Mouse (Mus musculus): ENCODE data around the gene Prtn3. TPM values are rescaled to one million over a fixed set of nuclear protein-coding genes. Genes with fewer than 3 reads are reported as not detected.
"Not testable (repeated sequence)": the region's sequence is repeated elsewhere in the genome, so short reads cannot be mapped to it uniquely, and the experiment has no call there.

Prtn3 gene
- total and polyA plus RNA-seq, 3 experiments: 0.55 to 1.2 (median 0.84) TPM

- intact Hi-C loops (cut with DNase I): loop anchor here (1.0 to 5.0 kb wide), 3 partner anchors 27 to 51 kb away; no protein-coding TSS in a partner anchor
- 23% methylated on average over 22 of the region's 22 CpGs for WGBS
- peak; percentile 66; the same call in 1 of the 2 replicates for TF ChIP-seq EP300 (IDR thresholded peaks at IDR 0.05; ENCODE audit: insufficient read depth, low read depth, low read length)
- peak; percentile 91 for TF ChIP-seq CTCF (IDR thresholded peaks at IDR 0.05)
- no peak for TF ChIP-seq POLR2A (IDR thresholded peaks at IDR 0.05; ENCODE audit: insufficient read depth, low read depth, low read length)
- H3K4me3 ChIP-seq: no peak overlapping the region
- DNase-seq: peak; percentile 76 to 84
- H3K79me2 ChIP-seq (replicated peaks; ENCODE audit: control insufficient read depth, insufficient read depth, low read length): no peaks in the 10 kb centered on the region
- H3K4me1 ChIP-seq (ENCODE audit: control insufficient read depth, insufficient read depth, low read length): no peaks in the 10 kb centered on the region
- no peaks in the 10 kb centered on the region for H3K36me3 ChIP-seq (ENCODE audit: control insufficient read depth, insufficient read depth, low read length)
- no peaks in the 10 kb centered on the region for H3K27me3 ChIP-seq (ENCODE audit: control insufficient read depth, insufficient read depth, low read length)
- no peak overlapping the region for H3K9ac ChIP-seq (ENCODE audit: low read depth, low read length)
- no peak overlapping the region; the same call in 1 of the 2 replicates for H3K27ac ChIP-seq
Observed at GRCm38 (mm10) chr10:79883297-79884084, 9.2 kb downstream of the Prtn3 start.

- 39% methylated on average over 4 of the region's 4 CpGs for WGBS
- DNase-seq: peak; percentile 79 to 86
- no peaks in the 10 kb centered on the region for H3K27me3 ChIP-seq (ENCODE audit: control insufficient read depth, insufficient read depth, low read length)
- H3K4me1 ChIP-seq (ENCODE audit: control insufficient read depth, insufficient read depth, low read length): no peaks in the 10 kb centered on the region
- no peak for TF ChIP-seq EP300 (IDR thresholded peaks at IDR 0.05; ENCODE audit: insufficient read depth, low read depth, low read length)
- no peak for TF ChIP-seq POLR2A (IDR thresholded peaks at IDR 0.05; ENCODE audit: insufficient read depth, low read depth, low read length)
- no peak for TF ChIP-seq CTCF (IDR thresholded peaks at IDR 0.05)
- no peaks in the 10 kb centered on the region for H3K36me3 ChIP-seq (ENCODE audit: control insufficient read depth, insufficient read depth, low read length)
- no peak overlapping the region for H3K9ac ChIP-seq (ENCODE audit: low read depth, low read length)
- H3K27ac ChIP-seq: no peak overlapping the region; the same call in 1 of the 2 replicates
- intact Hi-C loops (cut with DNase I): loop anchor here (5.0 kb wide), 1 partner anchor 52 kb away; no protein-coding TSS in a partner anchor
- no peaks in the 10 kb centered on the region for H3K79me2 ChIP-seq (replicated peaks; ENCODE audit: control insufficient read depth, insufficient read depth, low read length)
- no peak overlapping the region for H3K4me3 ChIP-seq
Observed at GRCm38 (mm10) chr10:79884446-79884845, 10.2 kb downstream of the Prtn3 start.

- H3K27me3 ChIP-seq (ENCODE audit: control insufficient read depth, insufficient read depth, low read length); H3K9ac ChIP-seq (ENCODE audit: low read depth, low read length); H3K4me3 ChIP-seq; H3K36me3 ChIP-seq (ENCODE audit: control insufficient read depth, insufficient read depth, low read length); H3K4me1 ChIP-seq (ENCODE audit: control insufficient read depth, insufficient read depth, low read length); H3K79me2 ChIP-seq (replicated peaks; ENCODE audit: control insufficient read depth, insufficient read depth, low read length); DNase-seq; H3K27ac ChIP-seq: not testable (repeated sequence)
- 52% methylated on average over 3 of the region's 3 CpGs for WGBS
- intact Hi-C loops (cut with DNase I): loop anchor here (5.0 kb wide), 1 partner anchor 53 kb away; no protein-coding TSS in a partner anchor
Observed at GRCm38 (mm10) chr10:79884938-79885337, 10.7 kb downstream of the Prtn3 start.

GRCm38 (mm10) chr10:79886054-79886453 lies 11.8 kb downstream of the Prtn3 start, which contains the start of gene Elane:
Elane (plus strand) TSS chr10:79886247.
- intact Hi-C loops (cut with DNase I): no loop called here
- WGBS: 73% methylated on average over 6 of the region's 6 CpGs
- Histone ChIP-seq H3K27me3 (ENCODE audit: control insufficient read depth, insufficient read depth, low read length) (no peaks in the 10 kb centered on the region), H3K79me2 (replicated peaks; ENCODE audit: control insufficient read depth, insufficient read depth, low read length) (no peaks in the 10 kb centered on the region), H3K27ac (no peak within 1 kb of the TSS), H3K36me3 (ENCODE audit: control insufficient read depth, insufficient read depth, low read length) (no peaks in the 10 kb centered on the region), H3K9ac (ENCODE audit: low read depth, low read length) (no peak within 1 kb of the TSS), H3K4me3 (no peak within 1 kb of the TSS), H3K4me1 (ENCODE audit: control insufficient read depth, insufficient read depth, low read length) (no peaks in the 10 kb centered on the region)
- DNase-seq: no peak
- TF ChIP-seq EP300 (IDR thresholded peaks at IDR 0.05; ENCODE audit: insufficient read depth, low read depth, low read length): no peak
- TF ChIP-seq CTCF (IDR thresholded peaks at IDR 0.05): no peak

GRCm38 (mm10) chr10:79886611-79887010 lies 12.3 kb downstream of the Prtn3 start:
- H3K27me3 ChIP-seq (ENCODE audit: control insufficient read depth, insufficient read depth, low read length): no peaks in the 10 kb centered on the region
- H3K27ac ChIP-seq: no peak overlapping the region
- intact Hi-C loops (cut with DNase I): no loop called here
- no peak overlapping the region for H3K9ac ChIP-seq (ENCODE audit: low read depth, low read length)
- no peaks in the 10 kb centered on the region for H3K79me2 ChIP-seq (replicated peaks; ENCODE audit: control insufficient read depth, insufficient read depth, low read length)
- TF ChIP-seq CTCF (IDR thresholded peaks at IDR 0.05): no peak
- TF ChIP-seq POLR2A (IDR thresholded peaks at IDR 0.05; ENCODE audit: insufficient read depth, low read depth, low read length): no peak
- no peak for TF ChIP-seq EP300 (IDR thresholded peaks at IDR 0.05; ENCODE audit: insufficient read depth, low read depth, low read length)
- no peak overlapping the region for H3K4me3 ChIP-seq
- no peak for DNase-seq
- 82% methylated on average over 8 of the region's 8 CpGs for WGBS
- H3K4me1 ChIP-seq (ENCODE audit: control insufficient read depth, insufficient read depth, low read length): no peaks in the 10 kb centered on the region
- no peaks in the 10 kb centered on the region for H3K36me3 ChIP-seq (ENCODE audit: control insufficient read depth, insufficient read depth, low read length)

- no peak for DNase-seq
- no peaks in the 10 kb centered on the region for H3K27me3 ChIP-seq (ENCODE audit: control insufficient read depth, insufficient read depth, low read length)
- intact Hi-C loops (cut with DNase I): no loop called here
- TF ChIP-seq CTCF (IDR thresholded peaks at IDR 0.05) (no peak), EP300 (IDR thresholded peaks at IDR 0.05; ENCODE audit: insufficient read depth, low read depth, low read length) (no peak), POLR2A (IDR thresholded peaks at IDR 0.05; ENCODE audit: insufficient read depth, low read depth, low read length) (no peak)
- no peak overlapping the region for H3K9ac ChIP-seq (ENCODE audit: low read depth, low read length)
- WGBS: 43% methylated on average over 2 of the region's 2 CpGs
- H3K79me2 ChIP-seq (replicated peaks; ENCODE audit: control insufficient read depth, insufficient read depth, low read length): no peaks in the 10 kb centered on the region
- no peaks in the 10 kb centered on the region for H3K36me3 ChIP-seq (ENCODE audit: control insufficient read depth, insufficient read depth, low read length)
- no peak overlapping the region for H3K27ac ChIP-seq
- H3K4me1 ChIP-seq (ENCODE audit: control insufficient read depth, insufficient read depth, low read length): no peaks in the 10 kb centered on the region
- no peak overlapping the region for H3K4me3 ChIP-seq
Observed at GRCm38 (mm10) chr10:79889386-79889785, 15.1 kb downstream of the Prtn3 start.
